Mouse (Mus musculus): Measurements from ENCODE around the gene Snx5. TPM values are rescaled to one million over a fixed set of nuclear protein-coding genes. Genes with fewer than 3 reads are reported as not detected.

Snx5 gene
- polyA plus RNA-seq, 1 experiment from 2014 or later: 67.6 TPM

GRCm38 (mm10) chr2:144214508-144215185 lies 56.1 kb downstream of the Snx5 start:
- Histone ChIP-seq H3K4me2 (no peak overlapping the region), H3K4me3 (no peak overlapping the region), H3K27me3 (no peaks in the 10 kb centered on the region), H3K9me3 (no peaks in the 10 kb centered on the region), H3K36me3 (no peaks in the 10 kb centered on the region), H3K9ac (peak overlapping the region; percentile 29; the same call in 1 of the 2 replicates), H3K27ac (replicated peaks) (peak overlapping the region; percentile 70), H3K4me1 (replicated peaks) (peaks cover 12% of the 10 kb centered on the region)
- WGBS: 65% methylated on average over 9 of the region's 9 CpGs
- peak; percentile 59 for ATAC-seq (ENCODE audit: low FRiP score, low read depth)

GRCm38 (mm10) chr2:144213803-144214202 lies 56.9 kb downstream of the Snx5 start:
- Histone ChIP-seq H3K27ac (replicated peaks) (no peak overlapping the region), H3K27me3 (no peaks in the 10 kb centered on the region), H3K4me2 (no peak overlapping the region), H3K4me3 (no peak overlapping the region), H3K36me3 (no peaks in the 10 kb centered on the region), H3K9ac (no peak overlapping the region), H3K4me1 (replicated peaks) (peaks cover 12% of the 10 kb centered on the region), H3K9me3 (no peaks in the 10 kb centered on the region)
- no peak for ATAC-seq (ENCODE audit: low FRiP score, low read depth)
- WGBS: 88% methylated on average over 6 of the region's 6 CpGs

GRCm38 (mm10) chr2:144209425-144209824 lies 61.3 kb downstream of the Snx5 start:
- no peaks in the 10 kb centered on the region for H3K4me1 ChIP-seq (replicated peaks)
- no peak for ATAC-seq (ENCODE audit: low FRiP score, low read depth)
- no peak overlapping the region for H3K9ac ChIP-seq
- no peaks in the 10 kb centered on the region for H3K9me3 ChIP-seq
- no peaks in the 10 kb centered on the region for H3K36me3 ChIP-seq
- no peak overlapping the region for H3K27ac ChIP-seq (replicated peaks)
- H3K4me2 ChIP-seq: no peak overlapping the region
- 89% methylated on average over 3 of the region's 3 CpGs for WGBS
- no peaks in the 10 kb centered on the region for H3K27me3 ChIP-seq
- H3K4me3 ChIP-seq: no peak overlapping the region

- H3K4me1 ChIP-seq (replicated peaks): 0 out of 2 replicates have a peak, but pooled peaks cover 3% of the 10 kb centered on the region
- no peak overlapping the region for H3K9ac ChIP-seq
- no peak overlapping the region for H3K4me3 ChIP-seq
- H3K27me3 ChIP-seq: no peaks in the 10 kb centered on the region
- no peak for ATAC-seq (ENCODE audit: low FRiP score, low read depth)
- no peak overlapping the region for H3K27ac ChIP-seq (replicated peaks)
- H3K9me3 ChIP-seq: no peaks in the 10 kb centered on the region
- no peak overlapping the region for H3K4me2 ChIP-seq
- 76% methylated on average over 1 of the region's 1 CpGs for WGBS
- H3K36me3 ChIP-seq: no peaks in the 10 kb centered on the region
These were observed 63.3 kb downstream of the Snx5 start for GRCm38 (mm10) chr2:144207365-144207764.

GRCm38 (mm10) chr2:144203001-144203400 lies 67.7 kb downstream of the Snx5 start:
- WGBS: 87% methylated on average over 5 of the region's 5 CpGs
- Histone ChIP-seq H3K9ac (no peak overlapping the region), H3K4me1 (replicated peaks) (0 out of 2 replicates have a peak, but pooled peaks cover 3% of the 10 kb centered on the region), H3K4me3 (no peak overlapping the region), H3K27ac (replicated peaks) (no peak overlapping the region), H3K36me3 (no peaks in the 10 kb centered on the region), H3K9me3 (no peaks in the 10 kb centered on the region), H3K4me2 (no peak overlapping the region), H3K27me3 (no peaks in the 10 kb centered on the region)
- no peak for ATAC-seq (ENCODE audit: low FRiP score, low read depth)

- 0 out of 2 replicates have a peak, but pooled peaks have one; percentile 54 for ATAC-seq (ENCODE audit: low FRiP score, low read depth)
- WGBS: 79% methylated on average over 3 of the region's 3 CpGs
These were observed 68.1 kb downstream of the Snx5 start for GRCm38 (mm10) chr2:144202567-144202966.

GRCm38 (mm10) chr2:144202151-144202550 lies 68.6 kb downstream of the Snx5 start:
- H3K9me3 ChIP-seq: no peaks in the 10 kb centered on the region
- no peak overlapping the region for H3K4me2 ChIP-seq
- H3K27me3 ChIP-seq: no peaks in the 10 kb centered on the region
- 0 out of 2 replicates have a peak, but pooled peaks cover 3% of the 10 kb centered on the region for H3K4me1 ChIP-seq (replicated peaks)
- no peaks in the 10 kb centered on the region for H3K36me3 ChIP-seq
- H3K9ac ChIP-seq: no peak overlapping the region
- no peak overlapping the region for H3K4me3 ChIP-seq
- no peak overlapping the region for H3K27ac ChIP-seq (replicated peaks)
- 0 out of 2 replicates have a peak, but pooled peaks have one; percentile 15 for ATAC-seq (ENCODE audit: low FRiP score, low read depth)
- WGBS: 55% methylated on average over 4 of the region's 4 CpGs

More at GRCm38 (mm10) chr2:144202567-144202966, 68.1 kb downstream of the Snx5 start:
- Histone ChIP-seq H3K4me1 (replicated peaks) (0 out of 2 replicates have a peak, but pooled peaks cover 3% of the 10 kb centered on the region), H3K4me2 (no peak overlapping the region), H3K27ac (replicated peaks) (no peak overlapping the region), H3K36me3 (no peaks in the 10 kb centered on the region), H3K9me3 (no peaks in the 10 kb centered on the region), H3K27me3 (no peaks in the 10 kb centered on the region), H3K9ac (no peak overlapping the region), H3K4me3 (no peak overlapping the region)

Other genes starting within 250 kb of the Snx5 start
- gene Banf2, start 237.8 kb downstream of the Snx5 start, polyA plus RNA-seq (2015; fragmentation: Nextera tagmentation; extraction: Ambion mirVana): not detected in 2 replicates
- gene Mgme1, start 243 bp downstream of the Snx5 start, polyA plus RNA-seq (2015; fragmentation: Nextera tagmentation; extraction: Ambion mirVana): 12.9 and 14.2 TPM in 2 replicates
- gene Ovol2, start 61.2 kb upstream of the Snx5 start, polyA plus RNA-seq (2015; fragmentation: Nextera tagmentation; extraction: Ambion mirVana): not detected in 2 replicates
- 27.2 and 28.7 TPM in 2 replicates for gene Kat14, start 98.1 kb upstream of the Snx5 start, polyA plus RNA-seq (2015; fragmentation: Nextera tagmentation; extraction: Ambion mirVana)
- gene Pet117, start 98.1 kb upstream of the Snx5 start, polyA plus RNA-seq (2015; fragmentation: Nextera tagmentation; extraction: Ambion mirVana): 1.5 TPM in 1 of 2 replicates, not detected in the other

All from hindbrain, embryonic 15.5 days (tissue).